Mouse (Mus musculus): Measurements from ENCODE around the gene Zdhhc3.

DNA sequence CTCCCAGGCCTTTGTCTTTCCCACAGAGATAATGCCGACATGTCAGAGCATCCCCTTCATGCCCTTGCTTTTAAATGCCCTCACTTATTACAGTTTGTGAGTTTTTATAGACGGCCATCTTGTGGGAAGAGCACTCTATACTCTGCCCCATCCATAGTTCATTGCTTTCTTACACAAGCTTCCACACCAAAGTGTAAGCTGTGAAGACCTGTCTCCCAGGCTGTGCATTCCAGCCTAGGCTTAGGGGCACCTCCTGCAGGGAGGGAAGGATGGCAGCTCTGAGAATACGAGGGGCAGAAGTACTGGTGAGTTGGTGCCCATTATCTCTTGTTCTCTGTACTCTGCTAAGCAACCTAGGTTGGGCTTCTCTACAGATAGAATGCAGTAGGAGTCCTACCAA lies 20.0 kb upstream of the Zdhhc3 start:
- no peak for TF ChIP-seq GATA1 (IDR thresholded peaks at IDR 0.05; ENCODE audit: borderline replicate concordance, low read length)
- no peak for TF ChIP-seq FLI1 (IDR thresholded peaks at IDR 0.05; ENCODE audit: low read length)
